Mouse (Mus musculus) layer of hippocampus, adult 9-11 months (tissue): Measurements from ENCODE around the gene Tex33.
"Not testable (repeated sequence)": the region's sequence is repeated elsewhere in the genome, so short reads cannot be mapped to it uniquely, and the experiment has no call there.

Experiments
- DNase-seq: peaks from one replicate; pipeline ENCODE4 v3.0.0; 2022

Tex33 gene

DNA sequence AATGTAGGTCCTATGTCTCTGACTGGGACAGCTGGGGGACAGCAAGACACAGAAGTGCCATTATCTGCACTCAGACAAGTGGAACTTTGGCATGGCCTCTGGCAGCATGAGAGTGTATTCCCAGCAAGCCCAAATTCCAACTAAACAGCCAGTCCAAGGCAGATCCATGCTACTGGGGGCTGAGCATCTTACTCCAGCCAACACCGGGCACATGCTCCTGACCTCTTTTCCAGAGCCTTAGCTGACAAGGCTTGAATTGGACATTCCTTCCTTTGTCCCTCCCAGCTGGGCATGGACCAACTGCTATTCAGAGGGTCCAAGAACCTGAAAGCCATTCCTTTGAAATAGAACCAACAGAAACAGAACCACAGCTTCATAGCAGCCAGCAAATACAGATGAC lies 26.1 kb downstream of the Tex33 start:
- peak; percentile 72 for DNase-seq

DNA sequence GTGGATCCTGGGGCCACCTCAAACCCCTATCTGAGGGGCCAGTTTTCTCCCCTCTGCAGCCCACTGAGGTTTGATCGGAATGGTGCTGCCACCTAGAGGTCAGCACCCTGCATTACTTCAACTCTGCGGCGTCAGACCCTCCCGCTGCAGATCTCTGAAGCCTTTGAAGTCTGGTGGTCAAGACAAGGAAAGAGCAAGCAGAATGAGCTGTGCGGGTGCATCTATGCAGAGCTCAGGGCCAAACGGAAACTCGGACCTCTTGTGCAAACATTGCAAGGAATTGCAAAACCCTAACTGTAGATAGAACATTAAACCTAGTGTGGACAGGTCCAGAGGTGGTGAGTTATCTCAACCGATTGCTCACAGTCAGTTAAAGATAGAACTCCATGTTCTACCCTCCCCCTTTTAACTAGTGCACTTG lies 26.8 kb downstream of the Tex33 start:
- DNase-seq, result no peak

- DNase-seq, result no peak
Measured at GRCm38 (mm10) chr15:78367811-78368210, 27.9 kb downstream of the Tex33 start.

DNA sequence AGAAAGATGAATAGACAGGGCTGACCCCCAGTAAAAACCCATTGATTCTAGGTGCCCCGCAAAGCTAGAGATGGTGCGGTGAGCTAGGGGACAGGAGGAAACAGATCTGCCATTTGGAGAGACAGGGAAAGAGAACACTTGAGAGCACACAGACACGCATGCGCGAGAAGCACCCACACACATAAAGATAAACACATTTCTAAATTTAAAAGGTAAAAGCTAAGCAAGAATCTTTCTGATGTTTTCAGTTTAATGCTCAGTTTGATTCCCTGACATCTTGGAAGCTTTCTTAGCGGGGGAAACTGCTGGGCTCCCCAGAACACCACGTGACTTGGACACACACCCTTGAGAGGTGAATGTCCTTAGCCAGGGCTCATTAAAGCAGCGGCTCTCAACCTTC lies 28.8 kb downstream of the Tex33 start:
- no peak for DNase-seq

DNA sequence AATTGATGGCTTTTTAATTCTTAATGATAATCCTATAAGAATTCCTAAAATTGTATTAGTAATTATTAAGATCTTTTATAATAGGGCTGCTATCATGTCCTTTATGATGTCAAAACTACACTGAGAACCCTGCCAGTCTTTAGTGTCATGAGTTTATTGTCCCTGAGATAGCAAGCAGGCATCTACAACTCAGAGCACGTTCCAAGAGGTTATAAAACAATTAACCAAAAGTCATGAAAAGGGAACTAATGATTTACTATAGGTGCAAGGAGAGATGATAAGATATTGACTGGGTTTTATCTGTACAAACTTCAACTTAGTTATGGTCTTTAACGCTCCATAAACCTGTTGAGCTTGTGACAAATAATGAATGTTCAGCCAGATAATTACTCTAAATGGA lies 29.8 kb downstream of the Tex33 start:
- DNase-seq, result no peak

DNA sequence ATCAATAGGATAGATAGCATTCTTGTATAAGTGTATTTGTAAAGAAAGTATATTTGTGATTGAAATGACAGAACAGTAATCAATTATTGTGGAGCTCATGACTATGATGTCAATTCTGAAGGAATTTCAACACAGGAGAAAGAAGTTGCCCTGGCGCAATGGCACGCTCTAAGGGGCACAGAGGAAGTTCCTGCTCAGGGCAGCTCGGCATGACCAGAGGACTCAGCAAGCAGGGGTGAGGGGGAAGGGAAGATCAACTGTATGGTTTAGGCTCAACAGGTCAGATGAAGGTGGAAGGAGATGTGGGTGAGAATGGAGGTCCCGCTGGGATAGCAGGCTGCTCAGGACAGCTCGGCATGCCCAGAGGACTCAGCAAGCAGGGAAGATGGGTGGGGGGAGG lies 40.2 kb downstream of the Tex33 start:
- DNase-seq, result no peak

GRCm38 (mm10) chr15:78354958-78355357 lies 40.8 kb downstream of the Tex33 start:
- peak; percentile 32 for DNase-seq

DNA sequence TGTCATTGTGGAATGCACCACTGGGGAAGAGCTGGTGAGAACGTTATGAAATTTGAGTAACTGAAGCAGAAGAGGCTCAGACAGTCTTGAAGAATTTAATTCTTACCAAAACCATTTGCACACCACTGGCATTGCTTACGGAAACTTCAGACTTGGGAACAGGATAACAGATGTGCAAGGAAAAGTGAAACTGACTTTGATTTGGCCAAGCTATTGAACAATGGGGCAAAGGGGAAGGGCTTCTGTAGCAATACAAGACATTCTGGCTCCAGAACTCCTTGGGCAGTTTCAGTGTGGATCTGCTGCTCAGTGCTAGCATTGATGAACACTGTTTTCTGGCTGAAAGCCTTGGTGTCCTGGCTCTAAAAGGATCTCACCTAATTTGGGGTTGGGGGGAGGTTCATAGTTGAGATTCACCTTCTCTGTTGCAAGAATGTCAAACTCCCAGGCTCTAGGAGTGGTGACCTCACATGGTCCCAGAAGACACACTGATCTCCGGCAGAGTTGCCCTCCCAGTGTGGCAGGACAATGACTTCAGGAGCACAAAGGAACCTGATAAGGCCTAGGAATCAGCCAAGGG lies 44.0 kb downstream of the Tex33 start:
- DNase-seq, result no peak

DNA sequence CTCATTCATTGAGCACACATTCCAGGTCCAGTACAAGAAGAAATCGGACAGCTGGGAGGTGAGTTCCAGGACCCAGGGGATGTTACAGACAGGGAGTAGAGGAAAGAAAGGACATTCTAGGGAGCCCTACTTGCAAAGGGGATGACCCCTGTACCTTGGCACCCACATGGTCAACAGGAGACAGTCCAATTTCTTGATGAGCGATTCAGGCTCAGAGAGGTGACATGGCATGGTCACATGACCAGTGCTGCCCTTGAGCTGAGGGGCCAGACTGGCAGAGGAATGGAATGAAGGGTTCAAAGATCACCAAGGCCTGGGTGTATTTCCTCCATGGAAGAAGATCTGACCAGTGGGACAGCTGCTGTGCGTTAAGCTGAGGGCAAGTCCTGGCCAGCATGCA lies 51.1 kb downstream of the Tex33 start:
- DNase-seq, result no peak

DNA sequence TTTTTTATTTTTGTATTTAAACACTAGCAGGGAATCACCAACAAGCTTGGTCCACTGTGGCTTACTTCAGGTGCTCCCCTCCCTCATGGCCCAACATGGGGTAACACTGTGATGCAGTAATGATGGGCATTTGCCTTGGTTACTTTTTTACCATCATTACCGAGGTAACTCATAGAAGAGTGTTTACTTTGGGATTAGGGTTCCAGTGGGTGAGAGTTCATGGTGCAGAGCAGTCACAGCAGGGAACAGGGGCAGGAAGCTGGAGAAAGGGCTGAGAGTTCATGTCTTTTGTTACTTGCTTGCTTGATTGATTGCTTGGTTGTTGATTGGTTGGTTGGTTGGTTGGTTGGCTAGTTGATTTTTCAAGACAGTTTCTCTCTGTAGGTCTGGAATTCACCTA lies 52.0 kb downstream of the Tex33 start:
- DNase-seq, result no peak

- not testable (repeated sequence) for DNase-seq
Measured at GRCm38 (mm10) chr15:78340919-78341318, 54.8 kb downstream of the Tex33 start.

GRCm38 (mm10) chr15:78339627-78340423 lies 55.9 kb downstream of the Tex33 start:
- DNase-seq, result peak; percentile 55

- no peak for DNase-seq
Measured at GRCm38 (mm10) chr15:78334380-78334779, 61.3 kb downstream of the Tex33 start.

- no peak for DNase-seq
Measured at GRCm38 (mm10) chr15:78332981-78333380, 62.7 kb downstream of the Tex33 start.

DNA sequence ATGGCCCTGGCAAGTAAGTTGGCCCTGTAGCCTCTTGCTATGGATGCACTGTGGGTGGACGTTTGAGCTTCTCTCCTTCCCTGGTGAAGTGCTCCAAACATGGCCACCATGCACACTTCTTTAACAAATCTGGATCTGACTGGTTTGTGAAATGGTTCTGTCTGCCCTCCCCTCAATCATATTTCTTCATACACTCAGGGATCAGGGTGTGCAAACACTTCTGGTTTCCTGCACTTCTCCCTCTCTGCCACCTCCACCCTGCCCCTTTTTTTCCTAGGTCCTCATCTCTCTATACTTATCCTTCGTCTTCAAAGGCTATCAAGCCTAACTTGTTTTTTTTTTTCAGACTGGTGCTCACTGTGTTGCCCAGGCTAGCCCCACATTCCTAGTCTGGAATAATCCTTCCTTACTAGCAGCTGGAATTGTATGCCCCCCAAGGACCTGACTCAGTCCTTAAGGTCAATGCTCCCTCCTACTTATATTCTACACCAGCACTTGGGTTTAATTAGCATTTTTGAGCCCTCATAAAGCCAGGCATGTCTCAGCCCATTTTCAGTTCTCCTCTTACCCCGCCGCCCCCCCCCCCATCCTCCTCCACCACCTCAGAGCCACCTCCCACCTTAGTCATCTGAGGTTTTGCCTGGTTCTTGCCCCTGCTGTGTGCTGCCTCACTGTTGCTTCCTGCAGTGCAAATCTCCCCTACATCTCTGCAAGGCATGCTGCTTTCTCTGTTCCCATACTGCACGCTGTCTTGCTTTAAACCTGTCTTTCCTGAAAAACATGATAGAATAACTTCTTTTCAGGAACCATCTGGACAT lies 64.0 kb downstream of the Tex33 start:
- DNase-seq, result no peak

GRCm38 (mm10) chr15:78330706-78331105 lies 65.0 kb downstream of the Tex33 start:
- DNase-seq, result no peak

GRCm38 (mm10) chr15:78329972-78330371 lies 65.7 kb downstream of the Tex33 start:
- DNase-seq, result peak; percentile 13

DNA sequence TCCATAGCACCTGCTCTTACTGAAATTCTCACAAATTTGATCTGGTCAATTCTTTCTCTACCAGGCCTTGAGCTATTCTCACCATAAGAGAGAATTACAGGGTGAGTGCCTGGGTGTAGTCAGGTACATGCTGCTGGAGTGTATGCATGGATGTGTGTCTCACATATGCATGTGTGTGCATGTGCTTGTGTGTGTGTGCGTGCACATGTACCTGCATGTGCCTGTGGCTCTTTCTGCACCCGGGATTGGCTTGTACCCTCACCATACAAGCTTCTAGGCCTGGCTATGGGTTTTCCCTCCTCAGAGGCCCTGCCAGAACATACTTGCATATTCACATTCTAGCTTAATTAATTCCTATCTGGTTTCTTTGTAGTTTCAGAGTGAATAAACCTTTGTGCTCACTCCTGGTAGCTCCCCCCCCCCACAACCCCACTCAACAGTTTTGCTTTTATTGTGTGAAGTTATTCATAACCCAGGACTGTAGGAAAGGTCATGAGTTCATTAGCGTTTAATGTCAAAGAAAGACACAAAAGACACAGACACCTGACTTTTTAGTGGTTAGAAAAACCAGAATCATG lies 67.1 kb downstream of the Tex33 start:
- no peak for DNase-seq
